Mouse (Mus musculus) megakaryocyte-erythroid progenitor cell, adult 5-6 weeks (primary cell): ENCODE data around the gene Ganc. TPM values are rescaled to one million over a fixed set of nuclear protein-coding genes. Genes with fewer than 3 reads are reported as not detected.

Experiments used
- ATAC-seq: replicated peaks from 2 replicates; pipeline ENCODE4 v1.8.0; 2016; ENCODE audit warnings: mild to moderate bottlenecking, inconsistent platforms; ENCODE audit not compliant: severe bottlenecking, poor library complexity, low FRiP score, low TSS enrichment
- total RNA-seq, 2 experiments: library from RNA; stranded (forward) in 1 of 2; stranded (reverse) in 1 of 2; fragments of 200-1000, 215-1000 nt in 1 of 2; fragments of >200 nt in 1 of 2; fragmentation: Nextera tagmentation in 1 of 2; gene quantifications; 2 replicates each; pipeline ENCODE4 v1.2.3; 2014 to 2017

Gene Ganc
- total RNA-seq, 2 experiments from 2014 or later = 10.3 to 14.2 TPM

- peak; percentile 100 for ATAC-seq
These were observed 42.7 kb downstream of the Ganc start for GRCm38 (mm10) chr2:120446373-120446772.

DNA sequence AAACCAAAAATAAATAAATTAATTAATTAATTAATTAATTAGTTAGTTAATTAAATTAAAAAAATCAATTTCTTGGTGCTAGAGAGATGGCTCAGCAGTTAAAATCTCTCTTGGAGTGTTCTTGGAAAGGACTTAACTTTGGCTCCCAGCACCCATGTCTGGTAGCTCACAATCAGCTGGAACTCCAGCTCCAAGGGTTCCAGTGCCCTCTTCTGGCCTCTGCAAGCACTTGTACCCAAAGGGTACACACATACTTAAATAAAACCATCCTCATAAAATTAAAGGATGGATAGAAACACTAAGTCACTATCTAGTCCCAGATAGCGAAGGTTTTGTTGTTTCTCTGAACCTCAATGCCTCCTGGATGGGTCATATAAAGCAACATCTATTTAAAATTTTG is 43.6 kb downstream of the Ganc start:
- ATAC-seq = 0 out of 2 replicates have a peak, but pooled peaks have one; percentile 42

GRCm38 (mm10) chr2:120450724-120451123 is 47.0 kb downstream of the Ganc start:
- ATAC-seq = no peak

DNA sequence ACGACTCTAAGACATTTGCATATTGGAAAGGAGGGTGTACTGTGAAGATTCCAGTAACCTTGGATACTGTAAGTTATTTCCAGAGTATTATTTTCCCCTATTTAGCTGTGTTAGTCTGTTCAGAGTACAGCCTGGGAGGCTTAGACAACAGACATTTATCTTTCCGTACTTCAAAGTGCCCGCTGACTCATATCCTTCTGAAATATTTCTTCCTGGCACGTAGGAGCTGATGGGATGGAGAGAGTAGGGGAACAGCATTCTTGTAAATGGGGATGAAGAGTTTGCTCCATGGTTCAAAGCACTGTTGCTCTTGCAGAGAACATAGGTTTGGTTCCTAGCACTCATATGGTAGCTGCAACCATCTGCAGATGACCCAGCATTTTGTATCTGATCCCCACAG is 48.9 kb downstream of the Ganc start:
- no peak for ATAC-seq

DNA sequence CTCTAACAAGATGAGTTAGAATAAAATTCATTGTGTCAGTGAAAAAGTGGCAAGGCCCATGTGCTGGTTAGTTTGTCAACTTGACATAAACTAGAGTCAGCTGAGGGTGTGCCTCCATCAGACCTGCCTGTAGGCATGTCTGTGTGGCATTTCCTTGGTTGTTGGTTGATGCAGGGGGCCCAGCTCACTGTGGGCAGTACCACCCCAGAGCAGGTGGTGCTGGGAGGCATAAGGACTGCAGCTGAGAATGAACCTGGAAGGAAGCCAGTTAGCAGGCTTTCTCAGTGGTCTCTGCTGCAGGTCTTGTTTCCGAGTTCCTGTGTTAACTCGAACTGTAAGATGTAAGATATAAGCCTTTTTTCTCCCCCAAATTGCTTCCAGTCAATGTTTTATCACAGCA is 51.3 kb downstream of the Ganc start:
- ATAC-seq = 0 out of 2 replicates have a peak, but pooled peaks have one; percentile 22

GRCm38 (mm10) chr2:120455719-120456118 is 52.0 kb downstream of the Ganc start, which contains the start of gene Capn3:
TSS of gene Capn3 (plus strand) at chr2:120456019.
- no peak for ATAC-seq

GRCm38 (mm10) chr2:120460216-120460615 is 56.5 kb downstream of the Ganc start:
- no peak for ATAC-seq

DNA sequence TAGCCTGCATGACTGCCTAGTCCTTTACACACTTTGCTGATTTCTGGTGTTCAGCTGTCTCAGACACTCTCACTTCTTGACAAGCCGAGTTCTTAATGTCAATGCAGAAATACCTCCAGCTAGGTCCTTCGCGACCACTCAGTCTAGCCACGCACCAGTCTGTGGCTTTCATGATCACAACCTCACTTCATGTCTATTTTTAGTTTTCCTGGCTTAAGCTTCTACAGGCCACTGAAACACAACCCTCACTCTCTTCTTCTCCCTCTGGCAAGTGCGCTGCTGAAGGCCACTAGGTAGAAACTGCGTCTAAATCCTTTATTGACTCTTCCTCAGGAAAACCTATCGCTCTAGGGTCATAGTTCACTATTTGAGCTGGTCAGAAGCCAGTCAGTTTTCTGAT is 59.6 kb downstream of the Ganc start:
- ATAC-seq = no peak

- ATAC-seq = no peak
These were observed 60.4 kb downstream of the Ganc start for GRCm38 (mm10) chr2:120464091-120464490.

- no peak for ATAC-seq
These were observed 61.2 kb downstream of the Ganc start for GRCm38 (mm10) chr2:120464732-120465396.

GRCm38 (mm10) chr2:120465397-120465785 is 61.7 kb downstream of the Ganc start:
- no peak for ATAC-seq

GRCm38 (mm10) chr2:120468011-120468410 is 64.3 kb downstream of the Ganc start:
- no peak for ATAC-seq

DNA sequence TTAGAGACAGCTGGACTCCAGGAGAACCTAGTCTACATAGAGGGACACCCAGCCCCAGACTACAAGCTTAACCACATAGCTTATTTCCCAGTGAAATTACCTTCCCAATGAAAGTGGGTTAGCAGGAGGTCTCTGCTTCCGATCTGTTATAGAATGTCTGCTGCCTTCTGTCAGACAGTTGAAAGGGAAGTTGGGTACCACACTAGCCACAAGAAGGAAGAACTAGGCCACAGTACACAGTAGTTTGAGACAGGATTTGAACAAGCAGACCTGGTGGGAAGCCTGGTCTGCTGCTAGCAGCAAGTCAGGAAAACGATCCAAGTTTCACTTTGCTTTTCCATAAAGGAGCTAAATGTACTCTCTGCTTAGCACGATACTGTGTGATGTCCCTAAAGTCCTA is 65.5 kb downstream of the Ganc start:
- ATAC-seq = no peak

GRCm38 (mm10) chr2:120469715-120470114 is 66.0 kb downstream of the Ganc start:
- no peak for ATAC-seq

DNA sequence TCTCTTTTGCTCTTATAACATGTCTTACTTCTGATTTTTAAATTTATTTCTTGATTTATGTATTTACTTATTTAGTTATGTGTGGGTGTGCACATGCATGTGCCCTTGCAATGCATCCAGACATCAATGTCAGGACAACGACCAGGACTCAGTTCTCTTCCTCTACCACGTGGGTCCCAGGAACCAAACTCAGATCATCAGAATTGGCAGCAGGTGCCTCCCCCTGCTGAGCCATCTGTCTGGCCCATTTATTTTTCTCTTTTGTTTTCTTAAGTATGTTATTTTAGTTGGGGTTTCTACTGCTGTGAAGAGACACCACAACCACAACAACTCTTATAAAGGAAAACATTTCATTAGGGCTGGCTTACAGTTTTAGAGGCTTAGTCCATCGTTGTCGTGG is 67.2 kb downstream of the Ganc start:
- no peak for ATAC-seq

DNA sequence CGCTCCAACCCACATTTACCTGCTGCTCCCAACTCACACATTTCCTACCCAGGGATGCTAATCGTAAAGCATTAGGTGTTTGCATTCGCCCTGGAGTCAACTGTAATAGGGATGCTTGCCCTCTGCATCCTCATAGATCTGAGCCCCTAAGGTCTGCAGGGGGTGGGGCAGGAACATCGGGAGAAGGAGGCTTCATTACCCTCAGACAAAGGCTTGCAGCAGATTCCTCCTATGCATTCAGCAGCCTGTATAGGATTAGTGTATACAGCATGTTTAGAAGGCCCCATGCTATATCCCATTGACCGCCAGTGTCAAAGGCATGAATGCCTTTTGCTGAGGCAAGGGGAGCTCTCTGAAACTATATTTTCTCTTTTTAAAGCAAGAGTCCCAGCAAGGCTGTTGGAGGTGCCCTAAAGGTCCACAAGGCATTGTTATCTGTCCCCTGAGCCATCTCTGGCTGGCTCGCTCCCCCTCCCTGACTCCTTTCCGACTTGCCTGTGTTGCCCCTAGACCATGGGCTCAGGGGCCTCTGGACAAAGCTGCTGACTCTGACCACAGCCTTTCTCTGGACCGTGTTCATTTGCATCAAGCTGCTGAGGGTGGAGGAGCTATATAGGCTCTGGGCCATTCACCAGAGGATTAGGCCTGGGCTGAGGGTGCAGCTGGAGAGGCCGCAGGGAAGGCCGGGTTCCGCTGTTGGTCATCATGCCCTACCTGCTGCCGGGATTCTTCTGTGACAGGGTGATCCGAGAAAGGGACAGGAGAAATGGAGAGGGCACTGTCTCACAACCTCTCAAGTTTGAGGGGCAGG is 72.8 kb downstream of the Ganc start:
- ATAC-seq = no peak

DNA sequence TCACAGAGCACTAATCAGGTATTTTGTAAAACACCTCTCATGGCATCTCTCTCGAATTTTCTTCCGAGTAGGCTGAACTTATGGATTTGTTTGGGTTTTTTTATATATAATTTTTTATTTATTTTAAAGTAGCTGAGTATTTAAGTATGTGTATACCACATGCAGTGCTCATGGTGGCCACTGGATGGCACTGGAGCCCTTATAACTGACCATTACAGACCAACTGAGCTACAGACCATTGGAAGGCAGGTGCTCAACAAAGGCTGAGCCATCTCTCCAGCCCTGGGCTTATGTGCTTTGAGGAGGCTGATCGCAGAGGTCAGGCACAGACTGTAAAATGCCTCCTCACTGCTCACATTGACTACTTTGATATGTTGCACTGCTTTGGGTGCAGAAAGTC is 74.9 kb downstream of the Ganc start:
- peak; percentile 72 for ATAC-seq

DNA sequence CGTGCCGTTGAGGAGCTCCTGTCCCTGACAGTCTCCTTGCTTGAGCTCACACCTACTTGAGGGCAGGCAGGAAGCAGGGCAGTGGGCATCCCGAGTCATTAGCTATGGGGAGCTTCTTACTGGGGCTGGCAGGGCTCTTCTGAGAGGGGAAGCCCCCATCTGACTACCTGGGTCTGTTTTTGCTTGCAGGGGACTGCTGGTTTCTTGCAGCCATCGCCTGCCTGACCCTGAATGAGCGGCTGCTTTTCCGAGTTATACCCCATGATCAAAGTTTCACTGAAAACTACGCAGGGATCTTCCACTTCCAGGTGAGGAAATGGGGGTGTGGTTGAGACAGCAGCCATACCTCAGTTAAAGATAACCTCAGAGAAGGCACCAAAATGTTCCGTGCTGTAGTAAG is 78.2 kb downstream of the Ganc start:
- no peak for ATAC-seq

DNA sequence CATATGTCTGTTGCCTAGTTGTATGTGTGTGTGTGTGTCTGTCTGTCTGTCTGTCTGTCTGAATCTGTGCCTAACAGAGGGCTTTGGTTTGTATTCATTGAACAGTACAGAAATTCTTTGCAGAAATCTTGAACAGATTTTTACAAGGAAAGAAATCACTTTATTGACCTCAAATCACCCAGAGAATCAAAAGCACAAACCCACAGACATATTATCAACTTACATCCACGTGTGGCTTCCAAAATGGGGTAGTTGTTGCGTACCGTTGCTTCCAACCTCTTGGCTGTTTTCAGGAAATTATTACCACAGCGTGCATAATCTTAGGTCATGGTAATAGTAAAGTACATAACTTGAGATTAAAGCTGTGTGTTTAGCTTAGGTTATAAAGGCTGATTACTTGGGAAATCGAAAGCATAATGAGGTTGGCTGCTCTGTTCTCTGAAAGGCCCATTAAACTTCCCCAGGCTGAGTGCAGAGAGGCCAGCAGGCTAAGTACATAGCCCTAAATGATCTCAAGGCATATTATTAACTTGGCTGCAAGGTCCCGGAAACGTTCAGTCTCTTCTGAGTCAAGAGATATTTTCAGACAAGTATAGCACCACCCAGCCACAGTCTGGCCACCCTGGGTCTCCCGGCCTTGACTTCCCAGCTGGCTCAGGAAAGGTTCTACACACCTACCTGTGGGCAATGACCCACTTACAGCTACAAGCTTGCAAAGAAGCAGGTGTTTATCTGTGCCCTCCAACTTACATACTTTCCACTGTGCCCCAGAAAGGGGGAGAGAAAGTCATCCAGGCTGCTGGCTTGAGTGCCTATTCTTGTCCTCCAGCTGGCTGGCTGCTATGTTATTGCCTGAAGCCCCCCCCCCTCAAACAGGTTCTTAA is 79.1 kb downstream of the Ganc start:
- ATAC-seq = no peak

- ATAC-seq = no peak
These were observed 80.5 kb downstream of the Ganc start for GRCm38 (mm10) chr2:120484241-120484640.
